Mouse (Mus musculus): ENCODE results near the gene Sema4b. TPM values are rescaled to one million over a fixed set of nuclear protein-coding genes. Genes with fewer than 3 reads are reported as not detected.

Gene Sema4b
- total RNA-seq, 1 experiment = 50.1 TPM

- Histone ChIP-seq H3K4me3 (ENCODE audit: insufficient read depth in 1 of 2, low read depth in 1 of 2, low read length in 2 of 2, poor library complexity in 1 of 2, severe bottlenecking in 1 of 2) (no peak overlapping the region), H3K36me3 (ENCODE audit: control insufficient read depth, insufficient read depth, low read length, poor library complexity, severe bottlenecking) (no peaks in the 10 kb centered on the region), H3K9ac (ENCODE audit: insufficient read depth, low read depth, low read length, poor library complexity, severe bottlenecking) (peak overlapping the region; percentile 15; the same call in 1 of the 2 replicates), H3K9me3 (ENCODE audit: control insufficient read depth, insufficient read depth, low read depth, low read length) (no peaks in the 10 kb centered on the region), H3K4me1 (ENCODE audit: control insufficient read depth in 2 of 2, insufficient read depth in 2 of 2, low read length in 2 of 2, poor library complexity in 1 of 2) (peaks cover 15 to 18% of the 10 kb centered on the region in 2 experiments; a peak in 3 of 4 replicates), H3K27ac (ENCODE audit: insufficient read depth, low read depth, low read length, poor library complexity, severe bottlenecking) (peak overlapping the region; percentile 99; the same call in 1 of the 2 replicates)
- no peak for TF ChIP-seq MAFK (IDR thresholded peaks at IDR 0.05; ENCODE audit: insufficient read depth, low read depth, low read length)
- no peak for TF ChIP-seq ZC3H11A (IDR thresholded peaks at IDR 0.05; ENCODE audit: borderline replicate concordance, low read depth, low read length)
- TF ChIP-seq ZNF384 (IDR thresholded peaks at IDR 0.05; ENCODE audit: low read depth, low read length) = no peak
- TF ChIP-seq HCFC1 (IDR thresholded peaks at IDR 0.05; ENCODE audit: borderline replicate concordance, insufficient read depth, low read length) = no peak
- TF ChIP-seq CHD2 (IDR thresholded peaks at IDR 0.05; ENCODE audit: low read depth, low read length) = no peak
- in situ Hi-C loops (cut with MboI; ENCODE audit: low sequenced_read_pairs in 2 of 2, unreplicated experiment in 2 of 2) = no loop called here
- DNase-seq (ENCODE audit: low read depth, low spot score) = no peak
Observed at GRCm38 (mm10) chr7:80184968-80185367, 1.7 kb upstream of the Sema4b start.

- Histone ChIP-seq H3K27ac (ENCODE audit: insufficient read depth, low read depth, low read length, poor library complexity, severe bottlenecking) (peak overlapping the region; percentile 99), H3K9me3 (ENCODE audit: control insufficient read depth, insufficient read depth, low read depth, low read length) (no peaks in the 10 kb centered on the region), H3K36me3 (ENCODE audit: control insufficient read depth, insufficient read depth, low read length, poor library complexity, severe bottlenecking) (no peaks in the 10 kb centered on the region), H3K4me1 (ENCODE audit: control insufficient read depth in 2 of 2, insufficient read depth in 2 of 2, low read length in 2 of 2, poor library complexity in 1 of 2) (peaks cover 15 to 26% of the 10 kb centered on the region in 2 experiments; a peak in 3 of 4 replicates), H3K4me3 (ENCODE audit: insufficient read depth in 1 of 2, low read depth in 1 of 2, low read length in 2 of 2, poor library complexity in 1 of 2, severe bottlenecking in 1 of 2) (peak overlapping the region; percentile 50 to 85), H3K9ac (ENCODE audit: insufficient read depth, low read depth, low read length, poor library complexity, severe bottlenecking) (peak overlapping the region; percentile 88)
- 0 out of 2 replicates have a peak, but pooled peaks have one; percentile 4 for TF ChIP-seq HCFC1 (IDR thresholded peaks at IDR 0.05; ENCODE audit: borderline replicate concordance, insufficient read depth, low read length)
- no peak for TF ChIP-seq MAFK (IDR thresholded peaks at IDR 0.05; ENCODE audit: insufficient read depth, low read depth, low read length)
- in situ Hi-C loops (cut with MboI; ENCODE audit: low sequenced_read_pairs in 2 of 2, unreplicated experiment in 2 of 2) = no loop called here
- DNase-seq (ENCODE audit: low read depth, low spot score) = peak; percentile 76
Observed at GRCm38 (mm10) chr7:80186021-80186420, 620 bp upstream of the Sema4b start.

GRCm38 (mm10) chr7:80187501-80187900, 860 bp downstream of the Sema4b start:
- H3K9me3 ChIP-seq (ENCODE audit: control insufficient read depth, insufficient read depth, low read depth, low read length) = no peaks in the 10 kb centered on the region
- no peak for TF ChIP-seq HCFC1 (IDR thresholded peaks at IDR 0.05; ENCODE audit: borderline replicate concordance, insufficient read depth, low read length)
- no peak for TF ChIP-seq ZC3H11A (IDR thresholded peaks at IDR 0.05; ENCODE audit: borderline replicate concordance, low read depth, low read length)
- no peak for TF ChIP-seq MAFK (IDR thresholded peaks at IDR 0.05; ENCODE audit: insufficient read depth, low read depth, low read length)
- TF ChIP-seq ZNF384 (IDR thresholded peaks at IDR 0.05; ENCODE audit: low read depth, low read length) = no peak
- TF ChIP-seq CHD2 (IDR thresholded peaks at IDR 0.05; ENCODE audit: low read depth, low read length) = no peak
- H3K4me1 ChIP-seq (ENCODE audit: control insufficient read depth in 2 of 2, insufficient read depth in 2 of 2, low read length in 2 of 2, poor library complexity in 1 of 2) = peaks cover 18 to 36% of the 10 kb centered on the region in 2 experiments
- in situ Hi-C loops (cut with MboI; ENCODE audit: low sequenced_read_pairs in 2 of 2, unreplicated experiment in 2 of 2) = no loop called here
- DNase-seq (ENCODE audit: low read depth, low spot score) = no peak
- peak overlapping the region; percentile 99 for H3K27ac ChIP-seq (ENCODE audit: insufficient read depth, low read depth, low read length, poor library complexity, severe bottlenecking)
- peak overlapping the region; percentile 88 for H3K9ac ChIP-seq (ENCODE audit: insufficient read depth, low read depth, low read length, poor library complexity, severe bottlenecking)
- peak overlapping the region; percentile 49 to 85 for H3K4me3 ChIP-seq (ENCODE audit: insufficient read depth in 1 of 2, low read depth in 1 of 2, low read length in 2 of 2, poor library complexity in 1 of 2, severe bottlenecking in 1 of 2)
- H3K36me3 ChIP-seq (ENCODE audit: control insufficient read depth, insufficient read depth, low read length, poor library complexity, severe bottlenecking) = no peaks in the 10 kb centered on the region

- peak overlapping the region; percentile 27 to 85 for H3K4me3 ChIP-seq (ENCODE audit: insufficient read depth in 1 of 2, low read depth in 1 of 2, low read length in 2 of 2, poor library complexity in 1 of 2, severe bottlenecking in 1 of 2)
Observed at GRCm38 (mm10) chr7:80188579-80189125, 2.0 kb downstream of the Sema4b start.

More at GRCm38 (mm10) chr7:80188579-80189125, 2.0 kb downstream of the Sema4b start:
- TF ChIP-seq CHD2 (IDR thresholded peaks at IDR 0.05; ENCODE audit: low read depth, low read length) (no peak), MAFK (IDR thresholded peaks at IDR 0.05; ENCODE audit: insufficient read depth, low read depth, low read length) (peak; percentile 95)
- peak; percentile 78 for DNase-seq (ENCODE audit: low read depth, low spot score)
- Histone ChIP-seq H3K36me3 (ENCODE audit: control insufficient read depth, insufficient read depth, low read length, poor library complexity, severe bottlenecking) (no peaks in the 10 kb centered on the region), H3K9ac (ENCODE audit: insufficient read depth, low read depth, low read length, poor library complexity, severe bottlenecking) (peak overlapping the region; percentile 88), H3K4me1 (ENCODE audit: control insufficient read depth in 2 of 2, insufficient read depth in 2 of 2, low read length in 2 of 2, poor library complexity in 1 of 2) (peaks cover 20 to 36% of the 10 kb centered on the region in 2 experiments), H3K27ac (ENCODE audit: insufficient read depth, low read depth, low read length, poor library complexity, severe bottlenecking) (peak overlapping the region; percentile 99), H3K9me3 (ENCODE audit: control insufficient read depth, insufficient read depth, low read depth, low read length) (no peaks in the 10 kb centered on the region)
- in situ Hi-C loops (cut with MboI; ENCODE audit: low sequenced_read_pairs in 2 of 2, unreplicated experiment in 2 of 2) = no loop called here
